Mouse (Mus musculus): ENCODE data around the gene Sun3.

Gene Sun3

DNA sequence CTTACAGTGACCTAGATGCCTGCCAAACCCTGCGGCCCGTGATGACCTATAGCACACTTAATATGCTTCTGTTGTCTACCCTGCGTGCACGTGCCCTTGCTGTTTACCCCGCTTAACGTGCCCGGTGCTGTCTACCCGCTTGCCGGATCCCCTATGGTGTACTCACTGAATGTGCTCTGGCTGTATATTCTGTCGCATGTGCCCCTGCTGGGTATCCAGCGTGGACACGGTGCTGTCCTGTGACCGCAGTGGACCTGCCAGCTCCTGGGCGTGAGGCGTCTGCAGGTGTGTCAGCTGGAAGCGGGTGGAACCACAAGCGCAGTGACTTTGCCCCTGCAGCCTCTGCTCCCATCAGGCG, at the start of gene Sun3:
Gene Sun3 (minus strand): TSS at position 289 of the 358 bp plus-strand sequence.
- peak; percentile 36 for ATAC-seq (ENCODE audit: insufficient number of reproducible peaks, low FRiP score, low TSS enrichment)

- no peak for ATAC-seq (ENCODE audit: insufficient number of reproducible peaks, low FRiP score, low TSS enrichment)
These were observed 27.7 kb upstream of the Sun3 start for GRCm38 (mm10) chr11:9076444-9076843.

GRCm38 (mm10) chr11:9060484-9060883, 11.7 kb upstream of the Sun3 start:
- ATAC-seq (ENCODE audit: insufficient number of reproducible peaks, low FRiP score, low TSS enrichment) = no peak

GRCm38 (mm10) chr11:9060029-9060428, 11.2 kb upstream of the Sun3 start:
- no peak for ATAC-seq (ENCODE audit: insufficient number of reproducible peaks, low FRiP score, low TSS enrichment)

- no peak for ATAC-seq (ENCODE audit: insufficient number of reproducible peaks, low FRiP score, low TSS enrichment)
These were observed 8.9 kb upstream of the Sun3 start for GRCm38 (mm10) chr11:9057711-9058110.

- no peak for ATAC-seq (ENCODE audit: insufficient number of reproducible peaks, low FRiP score, low TSS enrichment)
These were observed 8.1 kb upstream of the Sun3 start for GRCm38 (mm10) chr11:9056937-9057336.

GRCm38 (mm10) chr11:9051895-9052294, 3.1 kb upstream of the Sun3 start:
- ATAC-seq (ENCODE audit: insufficient number of reproducible peaks, low FRiP score, low TSS enrichment) = no peak

GRCm38 (mm10) chr11:9050241-9050640, 1.4 kb upstream of the Sun3 start:
- no peak for ATAC-seq (ENCODE audit: insufficient number of reproducible peaks, low FRiP score, low TSS enrichment)

GRCm38 (mm10) chr11:9048011-9048702, 634 bp downstream of the Sun3 start, which contains the start of gene Gm11992:
Gene Gm11992, plus strand, starts transcription at chr11:9048594.
- ATAC-seq (ENCODE audit: insufficient number of reproducible peaks, low FRiP score, low TSS enrichment) = peak; percentile 85; the same call in 1 of the 2 replicates

GRCm38 (mm10) chr11:9047044-9047443, 1.7 kb downstream of the Sun3 start:
- no peak for ATAC-seq (ENCODE audit: insufficient number of reproducible peaks, low FRiP score, low TSS enrichment)

DNA sequence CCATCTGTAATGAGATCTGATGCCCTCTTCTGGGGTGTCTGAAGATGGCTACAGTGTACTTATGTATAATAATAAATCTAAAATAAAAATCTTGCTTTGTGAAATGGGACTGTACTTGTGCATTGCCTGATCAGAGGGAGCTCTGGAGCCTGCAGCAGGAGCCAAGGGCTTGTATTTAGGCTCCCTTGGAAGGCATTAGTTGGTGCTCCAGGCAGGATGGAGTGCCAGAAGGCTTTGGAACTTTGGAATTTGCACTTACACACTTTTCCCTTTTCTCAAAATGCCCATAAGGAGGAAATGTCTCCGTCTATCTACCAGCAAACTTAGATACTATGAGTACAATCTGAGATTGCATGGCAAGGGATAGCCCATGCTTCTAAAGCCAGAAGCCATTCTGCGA, 2.2 kb downstream of the Sun3 start:
- no peak for ATAC-seq (ENCODE audit: insufficient number of reproducible peaks, low FRiP score, low TSS enrichment)

DNA sequence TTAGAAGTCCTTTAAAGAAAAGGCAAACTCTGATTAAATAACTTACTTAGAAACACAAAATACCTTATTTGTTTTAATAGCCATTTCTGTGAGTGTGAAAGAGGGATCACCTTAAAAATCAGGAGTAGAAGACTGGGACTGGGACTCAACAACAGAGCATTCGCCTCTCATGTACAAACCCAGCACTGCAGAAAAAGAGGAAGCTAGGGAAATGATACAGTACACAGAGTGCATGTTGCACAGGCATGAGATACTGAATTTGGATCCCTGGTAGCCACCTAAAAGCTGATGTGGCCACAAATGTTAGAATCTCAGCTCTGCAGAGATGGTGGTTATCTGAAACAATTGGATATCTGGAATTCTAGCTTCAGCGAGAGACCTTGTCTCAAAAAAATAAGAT, 17.3 kb downstream of the Sun3 start:
- ATAC-seq (ENCODE audit: insufficient number of reproducible peaks, low FRiP score, low TSS enrichment) = no peak

GRCm38 (mm10) chr11:9025211-9025610, 23.6 kb downstream of the Sun3 start:
- no peak for ATAC-seq (ENCODE audit: insufficient number of reproducible peaks, low FRiP score, low TSS enrichment)

- no peak for ATAC-seq (ENCODE audit: insufficient number of reproducible peaks, low FRiP score, low TSS enrichment)
These were observed 24.0 kb downstream of the Sun3 start for GRCm38 (mm10) chr11:9024782-9025181.

DNA sequence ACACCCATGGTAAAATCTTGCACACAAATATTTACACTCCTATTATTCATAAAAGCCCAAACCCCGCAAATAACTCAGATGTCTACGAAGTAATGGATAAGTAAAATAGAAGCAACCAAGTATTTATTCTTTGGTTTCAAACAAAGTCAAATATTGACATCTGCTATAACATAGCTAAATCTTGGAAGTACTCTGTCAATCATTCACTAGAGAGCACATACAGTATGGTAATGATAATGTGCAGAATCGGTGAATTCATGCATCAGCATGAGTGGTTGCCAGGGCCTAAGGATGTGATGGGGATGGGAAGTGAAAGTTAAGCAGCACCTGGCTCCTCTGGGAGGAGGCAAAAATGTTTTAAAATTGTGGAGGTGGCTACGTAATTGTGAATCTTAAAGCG, 28.6 kb downstream of the Sun3 start:
- ATAC-seq (ENCODE audit: insufficient number of reproducible peaks, low FRiP score, low TSS enrichment) = no peak

GRCm38 (mm10) chr11:9018491-9019267, 30.1 kb downstream of the Sun3 start:
- ATAC-seq (ENCODE audit: insufficient number of reproducible peaks, low FRiP score, low TSS enrichment) = no peak

- ATAC-seq (ENCODE audit: insufficient number of reproducible peaks, low FRiP score, low TSS enrichment) = no peak
These were observed 34.1 kb downstream of the Sun3 start for GRCm38 (mm10) chr11:9014740-9015139.

DNA sequence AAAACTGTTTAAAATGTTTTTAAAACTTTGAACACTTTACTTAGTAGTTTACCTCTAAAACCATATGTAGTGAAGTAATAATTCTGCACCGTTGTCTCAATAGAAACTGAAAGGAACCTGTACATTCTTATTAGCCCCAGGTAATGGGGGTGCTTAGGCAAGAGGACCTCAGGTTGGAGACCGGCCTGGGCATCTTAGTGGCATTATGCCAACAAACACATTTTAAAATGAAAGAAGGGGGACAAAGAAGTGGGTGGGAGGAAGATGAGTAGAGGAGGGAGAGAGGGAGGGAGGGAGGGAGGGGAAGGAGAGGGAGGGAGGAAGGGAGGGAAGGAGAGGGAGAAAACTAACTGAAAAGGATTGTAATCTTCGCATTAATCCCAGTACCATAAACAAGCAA, 37.4 kb downstream of the Sun3 start:
- peak; percentile 37; the same call in 1 of the 2 replicates for ATAC-seq (ENCODE audit: insufficient number of reproducible peaks, low FRiP score, low TSS enrichment)

GRCm38 (mm10) chr11:9010853-9011339, 37.9 kb downstream of the Sun3 start, which contains the start of gene Hus1:
Gene Hus1, minus strand, starts transcription at chr11:9011191.
- ATAC-seq (ENCODE audit: insufficient number of reproducible peaks, low FRiP score, low TSS enrichment) = peak; percentile 96

DNA sequence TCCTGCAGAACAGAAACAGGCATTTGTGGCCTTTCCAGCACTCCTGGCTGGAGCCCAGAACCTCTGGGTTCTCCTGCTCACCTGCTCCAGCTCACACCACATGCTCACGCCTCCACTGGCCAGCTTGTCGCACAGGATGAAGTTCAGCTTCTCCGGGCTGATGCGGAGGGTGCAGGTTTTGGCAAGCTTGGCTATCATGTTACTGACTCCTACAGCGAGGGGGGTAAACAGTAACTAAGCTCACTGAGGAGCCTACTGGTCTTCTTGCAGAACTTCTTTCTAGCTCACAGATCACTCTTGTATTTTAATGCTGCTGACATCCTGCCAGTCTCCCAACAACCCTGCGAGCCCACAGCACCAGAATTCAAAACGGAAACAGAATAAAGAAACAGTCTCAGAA, 38.4 kb downstream of the Sun3 start:
- peak; percentile 43 for ATAC-seq (ENCODE audit: insufficient number of reproducible peaks, low FRiP score, low TSS enrichment)

DNA sequence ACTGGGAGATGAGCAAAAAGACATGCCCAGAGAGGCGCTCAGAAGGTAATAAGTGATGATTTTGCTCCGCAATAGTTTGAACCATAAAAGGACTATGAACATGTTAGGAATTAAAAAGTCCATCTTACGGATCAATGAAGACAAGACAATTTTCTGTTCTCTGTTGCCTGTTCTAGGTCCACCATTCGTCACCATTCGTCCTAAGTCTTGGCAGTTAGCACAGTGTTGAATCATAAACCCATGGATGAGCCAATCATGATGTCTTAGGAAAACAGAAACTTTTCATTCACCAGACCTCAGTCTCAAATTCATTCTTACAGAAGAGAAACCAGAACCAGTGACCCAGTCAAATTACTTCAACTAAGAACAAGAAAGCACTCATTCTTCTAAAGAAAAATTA, 40.0 kb downstream of the Sun3 start:
- no peak for ATAC-seq (ENCODE audit: insufficient number of reproducible peaks, low FRiP score, low TSS enrichment)

DNA sequence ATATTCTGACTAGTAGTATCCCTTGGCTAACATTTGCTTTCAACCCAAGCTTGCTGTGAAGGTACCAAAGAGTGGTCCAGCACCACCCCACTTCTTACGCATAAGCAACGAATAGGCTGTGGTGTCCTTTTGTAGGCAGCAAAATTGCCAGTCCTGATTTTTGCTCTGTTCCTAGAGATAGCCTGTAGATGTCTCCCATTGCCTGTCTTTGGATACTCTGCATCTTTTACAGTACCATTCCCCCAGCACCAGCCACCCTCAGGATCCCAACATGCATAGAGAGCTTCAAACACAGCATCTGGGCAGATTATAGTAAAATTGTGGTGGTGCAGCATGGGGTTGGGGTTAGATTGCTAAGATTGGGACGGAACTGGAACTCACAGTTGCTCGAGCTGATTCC, 60.7 kb downstream of the Sun3 start:
- ATAC-seq (ENCODE audit: insufficient number of reproducible peaks, low FRiP score, low TSS enrichment) = no peak
